Mouse (Mus musculus) C2C12 (cell line): ENCODE measurements around the gene Ubac1. TPM values are rescaled to one million over a fixed set of nuclear protein-coding genes. Genes with fewer than 3 reads are reported as not detected.

ENCODE experiments used
- H3K27me3 ChIP-seq: one replicate; pipeline ENCODE4 v1.6.1; 2011; ENCODE audit not compliant: control insufficient read depth, insufficient read depth, insufficient read length
- H3K36me3 ChIP-seq: one replicate; pipeline ENCODE4 v1.6.1; 2011; ENCODE audit not compliant: control insufficient read depth, insufficient read depth
- H3K4me3 ChIP-seq: one replicate; pipeline ENCODE4 v1.5.1; 2011; ENCODE audit warnings: mild to moderate bottlenecking, control low read depth; ENCODE audit not compliant: poor library complexity, insufficient read depth, severe bottlenecking
- H3K79me2 ChIP-seq: one replicate; pipeline ENCODE4 v1.6.1; 2011; ENCODE audit not compliant: control insufficient read depth, insufficient read depth
- H3K79me3 ChIP-seq: one replicate; pipeline ENCODE4 v1.6.1; 2011; ENCODE audit warnings: low read depth, control low read depth
- H3ac ChIP-seq: one replicate; pipeline ENCODE3; 2011; ENCODE audit warnings: low read depth; ENCODE audit not compliant: control insufficient read depth, insufficient read length
- CEBPB ChIP-seq: IDR thresholded peaks from one replicate; pipeline ENCODE4 v1.6.1; 2011; ENCODE audit warnings: low read depth, mild to moderate bottlenecking, control low read depth, moderate library complexity
- CTCF ChIP-seq: IDR thresholded peaks from one replicate; pipeline ENCODE4 v1.5.1; 2011; ENCODE audit not compliant: control insufficient read depth, insufficient read depth, insufficient read length
- FOSL1 ChIP-seq: IDR thresholded peaks from one replicate; pipeline ENCODE4 v1.8.0; 2011; ENCODE audit warnings: mild to moderate bottlenecking, low read length; ENCODE audit not compliant: poor library complexity, insufficient read depth, severe bottlenecking
- MAX ChIP-seq: IDR thresholded peaks from one replicate; pipeline ENCODE4 v1.6.1; 2011; ENCODE audit warnings: mild to moderate bottlenecking, control low read depth
- MYOD1 ChIP-seq: IDR thresholded peaks from one replicate; pipeline ENCODE4 v1.6.1; 2011; ENCODE audit warnings: low read depth; ENCODE audit not compliant: control insufficient read depth, insufficient read length
- MYOG ChIP-seq: IDR thresholded peaks from one replicate; pipeline ENCODE4 v1.6.1; 2011; ENCODE audit not compliant: control insufficient read depth, insufficient read length; ENCODE audit errors: extremely low read depth
- USF1 ChIP-seq: IDR thresholded peaks from one replicate; pipeline ENCODE4 v1.6.1; 2011; ENCODE audit warnings: low read depth, mild to moderate bottlenecking, control low read depth, moderate library complexity
- polyA plus RNA-seq: library from polyadenylated mRNA; unstranded; fragments of >200 nt; fragmentation: generic; extraction: Trizol; gene quantifications from one replicate; pipeline ENCODE4 v1.2.1, GENCODE M21; 2012; ENCODE audit warnings: missing spikeins

Gene Ubac1
- polyA plus RNA-seq, 1 experiment, result 60.6 TPM

- Histone ChIP-seq H3K4me3 (no peak overlapping the region), H3K27me3 (no peaks in the 10 kb centered on the region), H3K36me3 (no peaks in the 10 kb centered on the region), H3ac (no peak overlapping the region), H3K79me2 (peaks cover 13% of the 10 kb centered on the region), H3K79me3 (peaks cover 10% of the 10 kb centered on the region)
- no peak for TF ChIP-seq MYOD1
- TF ChIP-seq USF1, result no peak
- TF ChIP-seq CEBPB, result no peak
- TF ChIP-seq FOSL1, result no peak
- no peak for TF ChIP-seq MYOG
- no peak for TF ChIP-seq CTCF
These were observed 34.9 kb downstream of the Ubac1 start for GRCm38 (mm10) chr2:25986601-25987000.

- Histone ChIP-seq H3K79me3 (peaks cover 42% of the 10 kb centered on the region), H3K79me2 (peaks cover 45% of the 10 kb centered on the region), H3K4me3 (peak within 1 kb of the TSS; percentile 97), H3K27me3 (no peaks in the 10 kb centered on the region), H3K36me3 (peaks cover 17% of the 10 kb centered on the region), H3ac (peak within 1 kb of the TSS; percentile 85)
- TF ChIP-seq MAX (no peak), MYOD1 (no peak)
These were observed 38.2 kb downstream of the Ubac1 start, which contains the start of gene Camsap1 for GRCm38 (mm10) chr2:25983159-25983907. Gene Camsap1 (minus strand): TSS chr2:25983282.

GRCm38 (mm10) chr2:25982426-25983091 lies 39.0 kb downstream of the Ubac1 start:
- no peak for TF ChIP-seq CTCF
- TF ChIP-seq MAX, result no peak
- no peak for TF ChIP-seq USF1
- TF ChIP-seq MYOG, result no peak
- TF ChIP-seq CEBPB, result no peak
- TF ChIP-seq FOSL1, result no peak
- no peak for TF ChIP-seq MYOD1
- Histone ChIP-seq H3K79me2 (peaks cover 53% of the 10 kb centered on the region), H3K79me3 (peaks cover 50% of the 10 kb centered on the region), H3K36me3 (peaks cover 17% of the 10 kb centered on the region), H3K4me3 (peak overlapping the region; percentile 97), H3ac (peak overlapping the region; percentile 85), H3K27me3 (no peaks in the 10 kb centered on the region)

GRCm38 (mm10) chr2:25982052-25982425 lies 39.5 kb downstream of the Ubac1 start:
- Histone ChIP-seq H3ac (peak overlapping the region; percentile 85), H3K79me3 (peaks cover 55% of the 10 kb centered on the region), H3K36me3 (peaks cover 17% of the 10 kb centered on the region), H3K27me3 (no peaks in the 10 kb centered on the region), H3K79me2 (peaks cover 58% of the 10 kb centered on the region), H3K4me3 (peak overlapping the region; percentile 97)
- TF ChIP-seq MYOD1, result no peak
- no peak for TF ChIP-seq CTCF
- no peak for TF ChIP-seq MYOG
- TF ChIP-seq CEBPB, result no peak

GRCm38 (mm10) chr2:25978997-25979396 lies 42.5 kb downstream of the Ubac1 start:
- Histone ChIP-seq H3K4me3 (no peak overlapping the region), H3K79me3 (peaks cover 82% of the 10 kb centered on the region), H3K79me2 (peaks cover 89% of the 10 kb centered on the region), H3ac (no peak overlapping the region), H3K27me3 (no peaks in the 10 kb centered on the region), H3K36me3 (peaks cover 22% of the 10 kb centered on the region)
- TF ChIP-seq FOSL1 (no peak), MYOD1 (no peak), MYOG (no peak), CEBPB (no peak), MAX (no peak), CTCF (no peak), USF1 (no peak)
